Mouse (Mus musculus) sigmoid colon, adult 10 weeks (tissue): ENCODE measurements around the gene Ovol1. TPM values are rescaled to one million over a fixed set of nuclear protein-coding genes. Genes with fewer than 3 reads are reported as not detected.

Source experiments
- polyA plus RNA-seq: library from polyadenylated mRNA; stranded (reverse); fragments of 350-450 nt; fragmentation: Illumina TruSeq; extraction: RNeasy Lipid Tissue Mini Kit (QIAGEN cat#74804); gene quantifications from one replicate; pipeline ENCODE4 v1.2.3, GENCODE M21; 2014; ENCODE audit warnings: low read depth, low replicate concordance

Ovol1 gene
- polyA plus RNA-seq = 5.6 TPM

DNA sequence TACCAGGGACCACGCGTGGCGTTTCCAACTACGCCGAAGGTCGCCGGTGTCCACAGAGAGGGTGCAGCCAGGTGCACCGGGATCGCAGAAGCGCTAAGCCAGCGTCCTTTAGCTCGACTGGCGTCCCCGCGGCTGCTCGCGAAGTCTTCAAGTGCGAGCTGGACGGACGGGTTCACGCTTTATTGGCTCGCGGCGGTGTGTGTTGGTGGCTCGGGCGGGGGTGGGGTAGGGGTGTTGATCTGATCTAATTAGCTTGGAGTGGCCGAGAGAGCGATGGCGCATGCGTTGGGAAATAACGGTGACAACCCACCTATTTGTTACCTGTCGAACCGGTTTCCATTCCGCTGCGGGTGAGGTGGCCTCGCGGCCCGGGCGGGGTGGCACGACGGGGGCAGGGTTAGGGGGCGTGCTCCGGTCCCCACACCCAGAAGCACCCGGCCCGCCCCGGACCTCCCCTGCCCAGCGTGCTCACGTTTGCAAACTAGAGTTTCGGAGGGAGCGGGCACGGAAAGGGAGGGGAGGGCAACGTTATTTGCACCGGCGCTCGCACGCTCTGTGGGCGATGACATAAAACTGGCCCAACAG is at the start of gene Ovol1:
TSS of gene Ovol1 (minus strand) at position 190 of the 585 bp plus-strand sequence.

DNA sequence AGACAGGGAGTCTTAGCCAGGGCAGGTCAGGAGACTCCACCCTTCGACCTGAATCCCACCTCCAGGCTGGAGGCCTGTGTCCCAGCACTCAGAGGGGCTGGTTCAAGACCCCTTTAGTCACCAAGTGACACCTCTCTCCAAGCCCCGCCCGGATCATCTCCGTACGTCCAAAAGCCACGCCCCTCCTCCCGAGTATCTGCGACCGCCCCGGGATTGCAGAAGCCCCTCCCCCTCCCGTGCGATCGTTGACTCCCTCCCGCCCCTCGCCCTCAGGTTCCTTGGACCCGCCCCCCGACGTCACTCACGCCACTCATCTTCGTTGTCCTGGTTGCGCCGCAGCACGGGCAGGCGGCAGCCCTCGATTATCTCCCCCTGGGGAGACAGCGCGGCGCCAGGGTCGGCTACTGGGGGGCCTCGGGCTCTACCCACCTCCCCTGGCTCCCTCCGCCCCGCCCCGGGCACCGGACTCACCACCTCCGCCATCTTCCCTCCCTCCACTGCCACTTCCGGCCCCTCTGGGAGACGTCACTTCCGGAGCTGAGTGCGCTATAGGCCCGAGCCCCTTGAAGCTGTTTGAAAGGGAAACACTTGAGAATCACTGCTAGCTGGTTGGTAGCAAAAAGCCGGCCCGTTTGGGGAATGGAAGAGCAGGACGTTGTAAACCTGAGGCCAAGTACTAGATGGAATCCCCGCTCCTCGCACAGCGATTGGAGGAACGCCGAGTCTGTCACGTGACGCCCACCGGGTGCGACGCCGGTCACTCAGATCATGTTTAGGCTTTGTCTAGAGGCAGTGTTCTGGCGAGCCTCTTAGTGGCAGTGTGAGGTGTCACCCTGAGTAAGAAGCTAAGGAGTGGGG is 49.3 kb upstream of the Ovol1 start, which contains the start of gene Kat5:
TSS of gene Kat5 (minus strand) at position 691 of the 858 bp plus-strand sequence.

DNA sequence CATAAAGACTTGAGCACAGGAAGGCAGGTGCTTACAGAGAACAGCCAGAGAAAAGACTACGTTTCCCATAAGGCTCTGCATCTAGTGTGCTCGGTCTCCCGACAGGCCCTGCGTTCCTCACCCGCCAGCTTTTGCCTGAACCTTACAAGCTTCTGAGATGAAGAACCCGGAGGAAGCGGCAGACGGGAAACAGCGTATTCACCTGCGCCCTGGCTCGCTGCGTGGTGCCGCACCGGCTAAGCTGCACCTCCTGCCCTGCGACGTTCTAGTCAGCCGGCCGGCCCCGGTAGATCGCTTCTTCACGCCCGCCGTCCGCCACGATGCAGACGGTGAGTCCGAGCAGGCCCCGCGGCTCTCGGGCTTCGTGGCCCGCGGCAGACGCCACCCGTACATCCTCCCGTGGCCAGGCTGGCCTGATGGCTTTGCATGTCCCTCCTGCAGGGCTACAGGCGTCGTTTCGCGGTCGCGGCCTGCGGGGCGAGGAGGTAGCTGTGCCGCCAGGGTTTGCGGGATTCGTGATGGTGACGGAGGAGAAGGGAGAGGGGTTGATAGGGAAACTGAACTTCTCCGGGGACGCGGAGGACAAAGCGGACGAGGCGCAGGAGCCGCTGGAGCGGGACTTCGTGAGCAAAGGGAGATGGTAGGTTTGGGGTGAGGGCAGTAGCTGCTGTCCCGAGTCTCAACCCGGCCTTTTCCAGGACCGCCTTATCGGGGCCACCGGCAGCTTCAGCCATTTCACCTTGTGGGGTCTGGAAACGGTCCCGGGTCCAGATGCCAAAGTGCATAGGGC is 41.5 kb upstream of the Ovol1 start, which contains the start of gene Rnaseh2c:
TSS of gene Rnaseh2c (plus strand) at position 122 of the 790 bp plus-strand sequence.

DNA sequence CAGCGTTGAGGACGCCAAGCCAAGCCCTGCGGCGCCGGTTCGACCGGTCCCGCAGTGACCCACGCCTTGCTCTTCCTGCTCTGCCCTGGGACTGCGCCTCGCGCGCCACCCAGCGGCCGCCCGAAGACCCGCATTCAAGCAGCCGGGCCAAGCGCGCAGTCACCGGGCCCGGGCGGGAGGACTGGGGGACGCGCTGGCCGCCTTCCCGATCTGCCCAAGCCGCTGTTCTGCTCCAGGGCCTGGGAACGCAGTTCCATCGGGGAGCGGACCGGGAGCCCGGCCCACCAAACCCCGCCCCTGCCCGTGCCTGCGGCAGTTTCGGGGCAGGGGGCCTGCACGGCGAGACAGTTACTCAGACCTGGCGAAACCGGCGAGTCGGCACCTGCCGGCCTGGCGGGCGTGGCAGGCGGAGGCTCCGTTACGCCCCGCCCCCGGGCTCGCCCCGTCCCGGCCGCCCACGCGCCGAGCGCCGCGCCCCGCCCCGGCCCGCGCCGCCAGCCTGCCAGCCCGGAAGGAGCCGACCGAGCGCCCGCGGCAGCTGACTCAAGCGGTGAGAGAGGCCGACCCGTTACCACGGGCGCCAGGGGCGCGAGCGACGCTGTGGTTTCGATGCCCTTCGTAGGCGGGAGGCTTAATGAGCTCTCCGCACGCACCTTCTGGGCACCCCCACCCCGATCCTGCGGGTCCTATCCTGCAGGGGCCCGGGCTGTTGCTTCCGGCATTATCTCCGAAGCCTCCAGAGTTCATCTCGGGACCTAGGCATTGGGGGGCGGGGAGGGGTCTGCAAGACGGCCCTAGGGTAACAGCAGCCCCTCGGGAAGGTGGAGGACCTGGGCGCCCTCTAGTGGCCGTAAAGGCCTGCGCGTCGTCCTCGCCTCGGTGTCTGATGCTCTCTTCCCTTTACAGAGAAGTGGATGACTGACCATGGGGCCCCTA is 7.4 kb upstream of the Ovol1 start, which contains the start of gene Ap5b1:
TSS of gene Ap5b1 (plus strand) at position 492 of the 936 bp plus-strand sequence.

DNA sequence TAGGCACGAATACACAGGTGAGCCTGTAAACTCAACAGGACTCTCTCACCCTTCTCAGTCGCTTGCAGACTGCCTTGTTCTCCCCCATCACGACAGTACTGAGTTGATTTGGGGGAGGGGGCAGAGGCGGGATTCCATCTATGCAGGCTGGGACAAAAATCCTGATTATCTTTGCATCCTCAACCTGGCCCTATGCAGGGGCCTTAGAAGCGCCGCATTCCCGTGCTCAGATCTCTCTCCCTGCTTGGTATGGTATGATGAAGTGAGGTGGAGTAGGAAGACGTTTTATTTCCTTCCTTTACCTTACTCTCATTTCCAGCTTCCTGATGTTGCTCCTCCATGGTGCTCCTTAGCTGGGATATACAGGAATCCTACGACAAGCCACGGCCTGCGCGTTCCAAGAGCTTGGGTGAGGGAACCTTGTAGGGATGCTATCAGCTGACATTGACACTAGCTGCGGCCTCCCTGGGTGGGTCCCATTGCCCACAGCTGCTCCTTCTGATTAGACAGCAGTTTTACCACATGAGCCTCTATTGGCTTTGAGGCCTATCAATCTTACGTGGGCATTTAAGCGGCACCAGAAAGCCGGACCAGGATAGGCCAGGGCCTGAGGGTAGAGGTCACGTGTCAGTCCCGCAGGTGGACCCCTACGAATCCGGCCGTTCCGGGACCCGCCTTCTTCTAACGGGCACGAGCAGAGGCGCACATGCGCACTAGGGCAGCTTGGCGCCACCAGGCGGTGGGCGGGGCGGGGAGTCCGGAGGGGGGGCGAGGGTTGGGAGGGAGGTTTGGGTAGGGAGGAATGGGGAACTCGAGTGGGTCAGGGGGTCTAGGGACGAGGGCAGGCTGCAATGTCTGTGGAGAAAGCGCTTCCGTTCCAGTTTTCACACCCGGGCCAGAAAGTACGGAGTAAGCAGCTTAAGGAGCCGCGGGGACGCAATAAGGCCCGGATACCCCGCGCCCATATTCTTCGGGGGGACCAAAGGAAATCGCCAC is 50.1 kb downstream of the Ovol1 start, which contains the start of gene Snx32:
TSS of gene Snx32 (minus strand) at position 508 of the 996 bp plus-strand sequence.

DNA sequence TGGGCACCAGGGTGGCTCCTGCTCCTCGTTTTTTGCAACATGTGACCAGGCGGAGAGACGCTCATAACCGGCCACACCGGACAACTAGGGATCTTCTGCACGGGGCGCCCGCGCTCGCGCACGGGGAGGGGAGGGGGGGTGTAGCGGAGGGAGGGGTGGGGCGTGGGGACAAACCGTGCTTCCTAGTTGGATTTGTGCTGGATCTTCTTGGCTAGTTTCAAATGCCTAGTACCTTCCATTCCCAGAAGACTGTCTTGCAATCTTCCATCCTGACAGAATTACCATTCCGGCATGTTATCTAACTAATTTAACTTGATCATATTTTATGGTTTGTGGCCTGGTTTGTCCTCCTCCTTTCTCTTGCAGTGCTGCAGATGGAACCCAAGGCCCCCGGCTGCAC is 56.8 kb downstream of the Ovol1 start, which contains the start of gene 1700020D05Rik:
TSS of gene 1700020D05Rik (minus strand) at position 101 of the 400 bp plus-strand sequence.

Other genes with a start within 250 kb of the Ovol1 start
- not detected for gene Catsper1, start 224.9 kb downstream of the Ovol1 start, polyA plus RNA-seq
- not detected for gene Cst6, start 211.1 kb downstream of the Ovol1 start, polyA plus RNA-seq
- gene Eif1ad, start 193.9 kb downstream of the Ovol1 start, polyA plus RNA-seq = 12.6 TPM
- gene Banf1, start 193.5 kb downstream of the Ovol1 start, polyA plus RNA-seq = 4.6 TPM
- 2.6 TPM for gene Sart1, start 171.9 kb downstream of the Ovol1 start, polyA plus RNA-seq
- not detected for gene Tsga10ip, start 158.1 kb downstream of the Ovol1 start, polyA plus RNA-seq
- gene Drap1, start 135.7 kb downstream of the Ovol1 start, polyA plus RNA-seq = 3.4 TPM
- 0.38 TPM for gene AI837181, start 135.5 kb downstream of the Ovol1 start, polyA plus RNA-seq
- gene Fosl1, start 113.1 kb downstream of the Ovol1 start, polyA plus RNA-seq = not detected
- gene Ccdc85b, start 102.8 kb downstream of the Ovol1 start, polyA plus RNA-seq = 1.2 TPM
- 5.7 TPM for gene Fibp, start 100.0 kb downstream of the Ovol1 start, polyA plus RNA-seq
- not detected for gene Ctsw, start 92.1 kb downstream of the Ovol1 start, polyA plus RNA-seq
- 0.60 TPM for gene Efemp2, start 86.7 kb downstream of the Ovol1 start, polyA plus RNA-seq
- gene Mus81, start 72.2 kb downstream of the Ovol1 start, polyA plus RNA-seq = 0.69 TPM
- gene Cfl1, start 70.2 kb downstream of the Ovol1 start, polyA plus RNA-seq = 183 TPM
- gene 1700020D05Rik, start 56.9 kb downstream of the Ovol1 start, polyA plus RNA-seq = not detected
- gene Snx32, start 50.1 kb downstream of the Ovol1 start, polyA plus RNA-seq = 0.25 TPM
- gene Ap5b1, start 7.4 kb upstream of the Ovol1 start, polyA plus RNA-seq = not detected
- 1.0 TPM for gene Rnaseh2c, start 41.2 kb upstream of the Ovol1 start, polyA plus RNA-seq
- gene Kat5, start 49.6 kb upstream of the Ovol1 start, polyA plus RNA-seq = 19.7 TPM
- 0.66 TPM for gene Rela, start 76.8 kb upstream of the Ovol1 start, polyA plus RNA-seq
- 1.5 TPM for gene Sipa1, start 103.1 kb upstream of the Ovol1 start, polyA plus RNA-seq
- gene Map3k11, start 128.1 kb upstream of the Ovol1 start, polyA plus RNA-seq = 1.7 TPM
- 0.22 TPM for gene Pcnx3, start 128.3 kb upstream of the Ovol1 start, polyA plus RNA-seq
- not detected for gene Kcnk7, start 143.7 kb upstream of the Ovol1 start, polyA plus RNA-seq
- gene Ehbp1l1, start 165.7 kb upstream of the Ovol1 start, polyA plus RNA-seq = 8.7 TPM
- not detected for gene Fam89b, start 169.0 kb upstream of the Ovol1 start, polyA plus RNA-seq
- gene Ltbp3, start 180.3 kb upstream of the Ovol1 start, polyA plus RNA-seq = 3.2 TPM
- 0.28 TPM for gene Scyl1, start 210.8 kb upstream of the Ovol1 start, polyA plus RNA-seq